Mouse (Mus musculus) stomach, postnatal 0 days (tissue): ENCODE data around the gene Rtkn2.

Source experiments
- CTCF ChIP-seq: IDR thresholded peaks from 2 replicates; pipeline ENCODE4 v1.5.1; 2016; ENCODE audit warnings: antibody characterized with exemption, low read depth, mild to moderate bottlenecking, moderate library complexity
- EP300 ChIP-seq: optimal IDR thresholded peaks from 2 replicates; pipeline ENCODE3; 2016; ENCODE audit warnings: antibody characterized with exemption

GRCm38 (mm10) chr10:68008198-68008955, 29.0 kb downstream of the Rtkn2 start:
- no peak for TF ChIP-seq EP300
- TF ChIP-seq CTCF, result no peak
